Mouse (Mus musculus) gastrocnemius, postnatal 4 days (tissue): ENCODE measurements around the gene Mlx. TPM values are rescaled to one million over a fixed set of nuclear protein-coding genes. Genes with fewer than 3 reads are reported as not detected.

Source experiments
- DNase-seq, 2 experiments: peaks; one replicate each; pipeline ENCODE4 v3.0.0; 2021 to 2022; ENCODE audit warnings: low spot score in 2 of 2, mixed read lengths in 2 of 2
- microRNA-seq: library from miRNA; unstranded; fragments of <30 nt; microRNA quantifications from one replicate; pipeline ENCODE4 v1.2.0, GENCODE M21; 2021
- total RNA-seq, 2 experiments: library from RNA; stranded (reverse); gene quantifications; 2 replicates each; pipeline ENCODE4 v1.2.3; 2021

Gene Mlx
- total RNA-seq, 2 experiments from 2014 or later, result 13.1 to 13.4 TPM

- DNase-seq, result no peak
These were observed 47.3 kb downstream of the Mlx start for GRCm38 (mm10) chr11:101134217-101134865.

GRCm38 (mm10) chr11:101137000-101137399 is 49.9 kb downstream of the Mlx start:
- DNase-seq, result no peak

GRCm38 (mm10) chr11:101138536-101139181 is 51.6 kb downstream of the Mlx start:
- no peak for DNase-seq

- DNase-seq, result no peak
These were observed 53.2 kb downstream of the Mlx start for GRCm38 (mm10) chr11:101140164-101140819.

GRCm38 (mm10) chr11:101141088-101141487 is 54.0 kb downstream of the Mlx start:
- no peak for DNase-seq

Small RNA genes within 50 kb of the gene (microRNA-seq; reads per million reads assigned to microRNA genes)
- gene Gm27626, result not detected

Other genes starting within 250 kb of the Mlx start
- 10 to 100 TPM; 76.1 to 90.4 TPM for gene Stat5b, start 236.6 kb upstream of the Mlx start, total RNA-seq
- 10 to 100 TPM; 35.6 to 41.4 TPM for gene Stat5a, start 227.9 kb upstream of the Mlx start, total RNA-seq
- 10 to 100 TPM; 71.5 to 75.1 TPM for gene Stat3, start 147.7 kb upstream of the Mlx start, total RNA-seq
- 100 to 1,000 TPM; 385 to 413 TPM for gene Cavin1, start 116.4 kb upstream of the Mlx start, total RNA-seq
- gene Atp6v0a1, start 77.8 kb upstream of the Mlx start, total RNA-seq, result 10 to 100 TPM; 70.3 to 73.5 TPM
- 10 to 100 TPM; 11.4 to 12.8 TPM for gene Naglu, start 17.3 kb upstream of the Mlx start, total RNA-seq
- gene Hsd17b1, start 8.9 kb upstream of the Mlx start, total RNA-seq, result under 1 TPM; 0.20 to 0.21 TPM
- 10 to 100 TPM; 15.1 to 17.8 TPM for gene Coasy, start 4.7 kb upstream of the Mlx start, total RNA-seq
- gene Psmc3ip, start 8.2 kb downstream of the Mlx start, total RNA-seq, result 1 to 10 TPM; 4.9 to 6.2 TPM
- 10 to 100 TPM; 41.6 to 42.9 TPM for gene Retreg3, start 32.6 kb downstream of the Mlx start, total RNA-seq
- 10 to 100 TPM; 39.3 to 42.1 TPM for gene Tubg1, start 32.7 kb downstream of the Mlx start, total RNA-seq
- 1 to 10 TPM; 6.8 TPM for gene Tubg2, start 68.6 kb downstream of the Mlx start, total RNA-seq
- gene Cntnap1, start 83.2 kb downstream of the Mlx start, total RNA-seq, result 1 to 10 TPM; 3.2 to 4.1 TPM
- 10 to 100 TPM; 39.5 to 41.4 TPM for gene Plekhh3, start 84.1 kb downstream of the Mlx start, total RNA-seq
- gene Ccr10, start 88.2 kb downstream of the Mlx start, total RNA-seq, result under 1 TPM; 0.36 to 0.37 TPM
- 10 to 100 TPM; 19.3 to 24.6 TPM for gene Ezh1, start 139.2 kb downstream of the Mlx start, total RNA-seq
- gene Ramp2, start 158.8 kb downstream of the Mlx start, total RNA-seq, result 10 to 100 TPM; 82.6 to 85.8 TPM
- 10 to 100 TPM; 48.6 to 48.8 TPM for gene Vps25, start 166.4 kb downstream of the Mlx start, total RNA-seq
- gene Wnk4, start 173.3 kb downstream of the Mlx start, total RNA-seq, result 1 to 10 TPM in 1 of 2 experiments, under 1 TPM in 1; 0.83 to 1.7 TPM
- under 1 TPM; 0.32 to 0.39 TPM for gene Cntd1, start 191.7 kb downstream of the Mlx start, total RNA-seq
- gene Coa3, start 191.8 kb downstream of the Mlx start, total RNA-seq, result 10 to 100 TPM; 59.8 to 71.2 TPM
- 10 to 100 TPM; 82.5 to 86.9 TPM for gene Becn1, start 215.0 kb downstream of the Mlx start, total RNA-seq
- gene Psme3, start 228.9 kb downstream of the Mlx start, total RNA-seq, result 10 to 100 TPM; 62.6 to 84.7 TPM
- gene Aoc2, start 237.8 kb downstream of the Mlx start, total RNA-seq, result 1 to 10 TPM; 2.8 to 3.0 TPM
- gene Aoc3, start 243.3 kb downstream of the Mlx start, total RNA-seq, result 10 to 100 TPM; 47.2 to 49.8 TPM